In the genomic region with DNA sequence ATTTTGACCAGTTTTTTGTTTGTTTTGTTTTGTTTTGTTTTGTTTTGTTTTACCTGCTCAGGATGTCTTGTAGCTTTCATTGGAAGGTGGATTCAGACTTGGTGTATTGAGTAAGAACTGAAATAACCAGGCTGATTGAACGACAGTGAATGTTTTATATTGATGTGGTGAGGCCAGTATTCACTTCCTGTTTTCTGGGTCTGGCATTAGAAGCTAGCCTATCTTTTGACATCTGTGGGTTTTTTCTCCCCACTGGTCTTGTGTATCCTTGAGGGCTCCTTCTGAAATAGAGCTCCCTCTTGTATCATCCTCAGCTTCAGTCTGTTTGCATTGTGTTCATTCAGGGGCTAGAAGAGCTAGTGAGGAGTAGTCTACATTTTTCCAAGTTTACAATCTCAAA, we compare ENCODE assay signal across 17 mouse cellular contexts.
"Had no signal": no experiment of that assay in that cellular context is flagged by ENCODE, and none has a peak within 500 bp of the region (broad histone marks: within the 10 kb centered on the region; RNA-seq: fewer than 3 reads in every experiment).

No protein-coding gene starts in this region.

- DNase-seq: lung, adult 18-20 months; lung, embryonic 14.5 days; lung, postnatal 10 days; lung, postnatal 4 days; right cerebral cortex, postnatal 14 days; thymus, adult 2 months; thymus, postnatal 25 days; thymus, postnatal 4 days had no signal

- H3K27me3 ChIP-seq: megakaryocyte, embryonic 14.5 days; midbrain, embryonic 13.5 days; neural tube, embryonic 13.5 days; neural tube, embryonic 15.5 days; stomach, embryonic 15.5 days had no signal

- H3K36me3 ChIP-seq: midbrain, embryonic 13.5 days; neural tube, embryonic 13.5 days; neural tube, embryonic 15.5 days; stomach, embryonic 15.5 days had no signal

- H3K4me1 ChIP-seq: megakaryocyte, embryonic 14.5 days; midbrain, embryonic 13.5 days; neural tube, embryonic 13.5 days; neural tube, embryonic 15.5 days; stomach, embryonic 15.5 days had no signal

- H3K4me3 ChIP-seq: megakaryocyte, embryonic 14.5 days; midbrain, embryonic 13.5 days; myocyte; neural tube, embryonic 13.5 days; neural tube, embryonic 15.5 days; stomach, embryonic 15.5 days had no signal

- H3K9ac ChIP-seq: lung, embryonic 14.5 days; midbrain, embryonic 13.5 days; neural tube, embryonic 13.5 days; neural tube, embryonic 15.5 days; stomach, embryonic 15.5 days had no signal

- H3K27ac ChIP-seq: midbrain, embryonic 13.5 days; neural tube, embryonic 13.5 days; neural tube, embryonic 15.5 days; stomach, embryonic 15.5 days; stomach, postnatal 0 days had no signal

- ATAC-seq: midbrain, embryonic 13.5 days; midbrain, embryonic 16.5 days had no signal

- H3K9me3 ChIP-seq: megakaryocyte, embryonic 14.5 days; midbrain, embryonic 13.5 days; neural tube, embryonic 13.5 days; neural tube, embryonic 15.5 days; stomach, embryonic 15.5 days had no signal

- H3K4me2 ChIP-seq: lung, embryonic 14.5 days; midbrain, embryonic 11.5 days; midbrain, embryonic 13.5 days; neural tube, embryonic 13.5 days; neural tube, embryonic 15.5 days; stomach, embryonic 15.5 days had no signal
